24 mouse cellular contexts compared by ENCODE assay signal in genomic region chr7:29029690-29030656, GRCm38 (mm10). TPM values are rescaled to one million over a fixed set of nuclear protein-coding genes. Genes with fewer than 3 reads are reported as not detected.
DNase-seq lines count a peak whose midpoint lies in the region; ATAC-seq lines count a peak whose summit lies in the region.
"Had no signal": no experiment of that assay in that cellular context is flagged by ENCODE, and none has a peak within 500 bp of the region (broad histone marks: within the 10 kb centered on the region; RNA-seq: fewer than 3 reads in every experiment).

No protein-coding gene starts in this region.

- DNase-seq in heart, embryonic 10.5 days (ENCODE audit: low spot score) = no peak
- no peak for DNase-seq in urinary bladder, postnatal 36 days (ENCODE audit: low spot score in 2 of 2)
- no peak for DNase-seq in adrenal gland, postnatal 4 days (ENCODE audit: low spot score in 2 of 2)
- DNase-seq: adrenal gland, postnatal 25 days; cerebellum, postnatal 36 days; gastrocnemius, postnatal 10 days; heart, postnatal 14 days; kidney, postnatal 10 days; layer of hippocampus, adult 9-11 months; lung, postnatal 14 days; right cerebral cortex, postnatal 25 days; thymus, adult 18-20 months had no signal

- H3K9me3 ChIP-seq in heart, embryonic 12.5 days (replicated peaks) = no peaks in the 10 kb centered on the region; the same call in 1 of the 2 replicates
- no peaks in the 10 kb centered on the region for H3K9me3 ChIP-seq in heart, embryonic 10.5 days
- H3K9me3 ChIP-seq in liver, embryonic 12.5 days (replicated peaks) = no peaks in the 10 kb centered on the region
- H3K9me3 ChIP-seq in neural tube, embryonic 15.5 days (replicated peaks) = no peaks in the 10 kb centered on the region
- H3K9me3 ChIP-seq: limb, embryonic 15.5 days had no signal

- H3K4me1 ChIP-seq in heart, embryonic 12.5 days (replicated peaks) = no peaks in the 10 kb centered on the region
- no peaks in the 10 kb centered on the region for H3K4me1 ChIP-seq in heart, embryonic 10.5 days
- H3K4me1 ChIP-seq in liver, embryonic 12.5 days = peaks cover 59% of the 10 kb centered on the region
- no peaks in the 10 kb centered on the region for H3K4me1 ChIP-seq in neural tube, embryonic 15.5 days
- H3K4me1 ChIP-seq: limb, embryonic 15.5 days had no signal

- no peak overlapping the region for H3K4me3 ChIP-seq in heart, embryonic 12.5 days
- H3K4me3 ChIP-seq in heart, embryonic 10.5 days = no peak overlapping the region
- no peak overlapping the region for H3K4me3 ChIP-seq in liver, embryonic 12.5 days
- no peak overlapping the region for H3K4me3 ChIP-seq in neural tube, embryonic 15.5 days (replicated peaks)
- H3K4me3 ChIP-seq: limb, embryonic 15.5 days had no signal

- H3K9ac ChIP-seq in heart, embryonic 12.5 days = no peak overlapping the region
- peak overlapping the region; percentile 20; the same call in 1 of the 2 replicates for H3K9ac ChIP-seq in liver, embryonic 12.5 days
- no peak overlapping the region for H3K9ac ChIP-seq in neural tube, embryonic 15.5 days (replicated peaks)
- H3K9ac ChIP-seq: hindbrain, embryonic 14.5 days; limb, embryonic 15.5 days had no signal

- ATAC-seq in heart, embryonic 12.5 days (ENCODE audit: insufficient number of reproducible peaks, low FRiP score) = peak; percentile 15; the same call in 1 of the 2 replicates
- peak; percentile 95 for ATAC-seq in common myeloid progenitor, adult 5-6 weeks (replicated peaks; ENCODE audit: low read depth, poor library complexity, severe bottlenecking)
- peak; percentile 99 for ATAC-seq in liver, embryonic 12.5 days
- peak; percentile 97 for ATAC-seq in megakaryocyte progenitor cell, adult 5-6 weeks (replicated peaks; ENCODE audit: poor library complexity)
- no peak for ATAC-seq in neural tube, embryonic 15.5 days (ENCODE audit: low FRiP score)
- ATAC-seq: activated CD4-positive, CD25-positive, alpha-beta regulatory T cell, adult 4 months; intestine, embryonic 16.5 days; Patski had no signal

- no peaks in the 10 kb centered on the region for H3K36me3 ChIP-seq in heart, embryonic 12.5 days
- H3K36me3 ChIP-seq in heart, embryonic 10.5 days = no peaks in the 10 kb centered on the region
- no peaks in the 10 kb centered on the region for H3K36me3 ChIP-seq in liver, embryonic 12.5 days
- no peaks in the 10 kb centered on the region for H3K36me3 ChIP-seq in neural tube, embryonic 15.5 days
- H3K36me3 ChIP-seq: limb, embryonic 15.5 days had no signal

- no peak overlapping the region for H3K4me2 ChIP-seq in heart, embryonic 12.5 days
- peak overlapping the region; percentile 27 for H3K4me2 ChIP-seq in liver, embryonic 12.5 days
- no peak overlapping the region for H3K4me2 ChIP-seq in neural tube, embryonic 15.5 days
- H3K4me2 ChIP-seq: hindbrain, embryonic 14.5 days; limb, embryonic 15.5 days; midbrain, embryonic 11.5 days had no signal

- H3K27me3 ChIP-seq in heart, embryonic 12.5 days (replicated peaks) = no peaks in the 10 kb centered on the region
- no peaks in the 10 kb centered on the region for H3K27me3 ChIP-seq in heart, embryonic 10.5 days (ENCODE audit: insufficient read depth, poor library complexity, severe bottlenecking)
- H3K27me3 ChIP-seq in liver, embryonic 12.5 days (replicated peaks) = no peaks in the 10 kb centered on the region
- H3K27me3 ChIP-seq in neural tube, embryonic 15.5 days (replicated peaks) = no peaks in the 10 kb centered on the region
- H3K27me3 ChIP-seq: CH12.LX; limb, embryonic 15.5 days had no signal

- WGBS in heart, embryonic 12.5 days = 76% methylated on average over 14 of the region's 14 CpGs
- 80% methylated on average over 14 of the region's 14 CpGs for WGBS in heart, embryonic 10.5 days
- WGBS in liver, embryonic 12.5 days (ENCODE audit: insufficient replicate concordance) = 39% methylated on average over 14 of the region's 14 CpGs
- 90% methylated on average over 14 of the region's 14 CpGs for WGBS in neural tube, embryonic 15.5 days

- H3K27ac ChIP-seq in heart, embryonic 12.5 days (ENCODE audit: poor library complexity, severe bottlenecking) = no peak overlapping the region
- no peak overlapping the region for H3K27ac ChIP-seq in heart, embryonic 10.5 days
- H3K27ac ChIP-seq in liver, embryonic 12.5 days = peak overlapping the region; percentile 90
- no peak overlapping the region for H3K27ac ChIP-seq in neural tube, embryonic 15.5 days (replicated peaks)
- H3K27ac ChIP-seq: hindbrain, embryonic 14.5 days; limb, embryonic 15.5 days had no signal

RNA-seq across cellular contexts. Expression of gene Map4k1, which starts 48.1 kb away (rescaled TPM):
- 5.8 and 6.5 TPM in 2 replicates for polyA plus RNA-seq in heart, embryonic 12.5 days (2016; fragmentation: Nextera tagmentation; extraction: Ambion mirVana)
- polyA plus RNA-seq in heart, embryonic 10.5 days (2016; fragmentation: Nextera tagmentation; extraction: Ambion mirVana) = 9.9 and 14.3 TPM in 2 replicates
- 65.8 and 72.9 TPM in 2 replicates for total RNA-seq in common myeloid progenitor, adult 5-6 weeks (2017)
- polyA plus RNA-seq in liver, embryonic 12.5 days (2016; fragmentation: Nextera tagmentation; extraction: Ambion mirVana) = 33.3 and 35.0 TPM in 2 replicates
- 38.5 and 49.8 TPM in 2 replicates for total RNA-seq in megakaryocyte progenitor cell, adult 5-6 weeks (2015)
- 62.8 and 65.6 TPM in 2 replicates for total RNA-seq in megakaryocyte progenitor cell, adult 5-6 weeks (2017)
- 10.3 and 19.2 TPM in 2 replicates for polyA plus RNA-seq in neural tube, embryonic 15.5 days (2015; fragmentation: Nextera tagmentation; extraction: Ambion mirVana)
- 1 to 10 TPM; 2.5 to 3.6 TPM for total RNA-seq in adrenal gland, postnatal 4 days (2021)

RNA-seq across cellular contexts. Expression of gene Eif3k, which starts 48.3 kb away (rescaled TPM):
- polyA plus RNA-seq in heart, embryonic 12.5 days (2016; fragmentation: Nextera tagmentation; extraction: Ambion mirVana) = 254 and 255 TPM in 2 replicates
- 289 and 329 TPM in 2 replicates for polyA plus RNA-seq in heart, embryonic 10.5 days (2016; fragmentation: Nextera tagmentation; extraction: Ambion mirVana)
- total RNA-seq in common myeloid progenitor, adult 5-6 weeks (2017) = 417 and 491 TPM in 2 replicates
- 325 and 336 TPM in 2 replicates for polyA plus RNA-seq in liver, embryonic 12.5 days (2016; fragmentation: Nextera tagmentation; extraction: Ambion mirVana)
- 248 and 305 TPM in 2 replicates for total RNA-seq in megakaryocyte progenitor cell, adult 5-6 weeks (2015)
- total RNA-seq in megakaryocyte progenitor cell, adult 5-6 weeks (2017) = 384 and 406 TPM in 2 replicates
- polyA plus RNA-seq in neural tube, embryonic 15.5 days (2015; fragmentation: Nextera tagmentation; extraction: Ambion mirVana) = 306 and 324 TPM in 2 replicates
- 100 to 1,000 TPM; 308 to 312 TPM for total RNA-seq in adrenal gland, postnatal 4 days (2021)
